8 mouse cellular contexts compared by ENCODE assay signal in genomic region chr8:83897211-83897610, GRCm38 (mm10). TPM values are rescaled to one million over a fixed set of nuclear protein-coding genes. Genes with fewer than 3 reads are reported as not detected.
DNase-seq lines count a peak whose midpoint lies in the region; ATAC-seq and TF ChIP-seq lines count a peak whose summit lies in the region.

No protein-coding gene starts in this region.

- H3K4me1 ChIP-seq in ES-E14 (ENCODE audit: control insufficient read depth in 2 of 2, insufficient read depth in 2 of 2, low read length in 2 of 2, poor library complexity in 1 of 2), result peaks cover 2 to 15% of the 10 kb centered on the region in 2 experiments; a peak in 2 of 4 replicates
- H3K4me1 ChIP-seq in midbrain, embryonic 10.5 days, result peaks cover 46% of the 10 kb centered on the region

- WGBS in midbrain, embryonic 10.5 days, result 2% methylated on average over 26 of the region's 26 CpGs

- DNase-seq in CD4-positive, CD25-positive, alpha-beta regulatory T cell, adult 2 months (ENCODE audit: low read depth, low spot score), result peak; percentile 59
- peak; percentile 57 for DNase-seq in ES-E14 (ENCODE audit: low read depth, low spot score)
- DNase-seq in embryo, embryonic 11 days, result peak; percentile 85
- peak; percentile 47 to 69 for DNase-seq in heart, postnatal 10 days
- DNase-seq in layer of hippocampus, postnatal 36 days, result peak; percentile 62 to 67
- DNase-seq in midbrain, embryonic 10.5 days (ENCODE audit: low spot score), result peak; percentile 79
- DNase-seq in testis, postnatal 10 days (ENCODE audit: low spot score), result peak; percentile 89

- in situ Hi-C loops in ES-E14 (cut with MboI; ENCODE audit: low sequenced_read_pairs in 2 of 2, unreplicated experiment in 2 of 2), result loop anchor here (5.0 to 10.0 kb wide), 2 partner anchors 112 to 120 kb away; no protein-coding TSS in a partner anchor

- peak overlapping the region; percentile 10 to 51; a peak in 3 of 4 replicates for H3K4me3 ChIP-seq in ES-E14 (ENCODE audit: insufficient read depth in 1 of 2, low read depth in 1 of 2, low read length in 2 of 2, poor library complexity in 1 of 2, severe bottlenecking in 1 of 2)
- peak overlapping the region; percentile 43 for H3K4me3 ChIP-seq in midbrain, embryonic 10.5 days

- H3K9me3 ChIP-seq in ES-E14 (ENCODE audit: control insufficient read depth, insufficient read depth, low read depth, low read length), result no peaks in the 10 kb centered on the region
- no peaks in the 10 kb centered on the region for H3K9me3 ChIP-seq in midbrain, embryonic 10.5 days (replicated peaks)

- intact Hi-C loops in heart, postnatal 10 days (cut with DNase I), result no loop called here

- no peaks in the 10 kb centered on the region for H3K36me3 ChIP-seq in ES-E14 (ENCODE audit: control insufficient read depth, insufficient read depth, low read length, poor library complexity, severe bottlenecking)
- no peaks in the 10 kb centered on the region for H3K36me3 ChIP-seq in midbrain, embryonic 10.5 days

- H3K27ac ChIP-seq in ES-E14 (ENCODE audit: insufficient read depth, low read depth, low read length, poor library complexity, severe bottlenecking), result no peak overlapping the region
- 0 out of 2 replicates have a peak overlapping the region, but pooled peaks have one; percentile 14 for H3K27ac ChIP-seq in midbrain, embryonic 10.5 days (replicated peaks)

- no peak for ATAC-seq in CD4-positive, CD25-positive, alpha-beta regulatory T cell, adult 4 months

- H3K27me3 ChIP-seq in midbrain, embryonic 10.5 days (ENCODE audit: low read depth, poor library complexity, severe bottlenecking), result peaks cover 58% of the 10 kb centered on the region

- H3K9ac ChIP-seq in ES-E14 (ENCODE audit: insufficient read depth, low read depth, low read length, poor library complexity, severe bottlenecking), result no peak overlapping the region

TF ChIP-seq in ES-E14, 5 proteins besides CTCF, POLR2A, EP300 and RAD21:
- TF ChIP-seq CHD2 (IDR thresholded peaks at IDR 0.05; ENCODE audit: low read depth, low read length) (no peak), MAFK (IDR thresholded peaks at IDR 0.05; ENCODE audit: insufficient read depth, low read depth, low read length) (no peak), HCFC1 (IDR thresholded peaks at IDR 0.05; ENCODE audit: borderline replicate concordance, insufficient read depth, low read length) (no peak), ZNF384 (IDR thresholded peaks at IDR 0.05; ENCODE audit: low read depth, low read length) (no peak), ZC3H11A (IDR thresholded peaks at IDR 0.05; ENCODE audit: borderline replicate concordance, low read depth, low read length) (no peak)
TF ChIP-seq in ES-E14: peak in this region for 0.

RNA-seq across cellular contexts. Expression of gene Adgrl1, which starts 2.7 kb away (rescaled TPM):
- 10 to 100 TPM in 1 of 2 experiments, 1 to 10 TPM in 1; 8.9 to 11.5 TPM for polyA plus RNA-seq in CD4-positive, CD25-positive, alpha-beta regulatory T cell, adult 4 months (2017; shearing (Covaris generic))
- total RNA-seq in ES-E14 (2012; rRNA removed), result 119 and 213 TPM in 2 replicates
- 10 to 100 TPM; 29.8 to 29.9 TPM for total RNA-seq in heart, postnatal 10 days (2021)
- total RNA-seq in layer of hippocampus, postnatal 36 days (2021), result 100 to 1,000 TPM; 319 to 321 TPM
- 8.6 and 11.3 TPM in 2 replicates for polyA plus RNA-seq in midbrain, embryonic 10.5 days (2016; fragmentation: Nextera tagmentation; extraction: Ambion mirVana)

RNA-seq across cellular contexts. Expression of gene Gm10644, which starts 57.8 kb away (rescaled TPM):
- under 1 TPM; 0.20 to 0.92 TPM for polyA plus RNA-seq in CD4-positive, CD25-positive, alpha-beta regulatory T cell, adult 4 months (2017; shearing (Covaris generic))
- total RNA-seq in ES-E14 (2012; rRNA removed), result 1.8 and 3.1 TPM in 2 replicates
- under 1 TPM; 0.20 to 0.22 TPM for total RNA-seq in heart, postnatal 10 days (2021)
- total RNA-seq in layer of hippocampus, postnatal 36 days (2021), result under 1 TPM; 0.43 to 0.47 TPM
- polyA plus RNA-seq in midbrain, embryonic 10.5 days (2016; fragmentation: Nextera tagmentation; extraction: Ambion mirVana), result 0.94 and 1.0 TPM in 2 replicates

RNA-seq across cellular contexts. Expression of gene Asf1b, which starts 58.1 kb away (rescaled TPM):
- polyA plus RNA-seq in CD4-positive, CD25-positive, alpha-beta regulatory T cell, adult 4 months (2017; shearing (Covaris generic)), result 10 to 100 TPM; 22.3 to 45.2 TPM
- total RNA-seq in ES-E14 (2012; rRNA removed), result 30.3 and 43.3 TPM in 2 replicates
- total RNA-seq in heart, postnatal 10 days (2021), result 1 to 10 TPM; 7.6 to 7.8 TPM
- total RNA-seq in layer of hippocampus, postnatal 36 days (2021), result under 1 TPM; 0.32 to 0.48 TPM
- 106 and 115 TPM in 2 replicates for polyA plus RNA-seq in midbrain, embryonic 10.5 days (2016; fragmentation: Nextera tagmentation; extraction: Ambion mirVana)

Comparison
In these comparisons a context has a peak if more than half of its experiments do, and no peak if none do; other contexts are left out.
1. RNA of gene Asf1b, which starts 58.1 kb away (total RNA-seq): 30.3 to 43.3 TPM in ES-E14 and 7.6 to 7.8 TPM in heart, postnatal 10 days; 0.32 to 0.48 TPM in layer of hippocampus, postnatal 36 days; every median in the first group is over 4 times any median in the second.
2. Peak in every context shown above with its lines, with median percentiles within 50 percentile points of each other: DNase-seq.